Mouse (Mus musculus) heart, embryonic 16.5 days (tissue): ENCODE results near the gene Fzr1. TPM values are rescaled to one million over a fixed set of nuclear protein-coding genes. Genes with fewer than 3 reads are reported as not detected.

ENCODE experiments used
- ATAC-seq: fragments of 200-750 bp; cut with Nextera tagmentation; replicated peaks from 2 replicates; pipeline ENCODE4 v1.8.0; 2017; ENCODE audit warnings: moderate number of reproducible peaks; ENCODE audit not compliant: insufficient read depth, low FRiP score; ENCODE audit errors: extremely low read depth
- H3K27ac ChIP-seq: fragments of 300-500 bp; sonication (generic); 2 replicates; pipeline ENCODE4 v1.5.1; 2014; ENCODE audit warnings: mild to moderate bottlenecking, low read length, control low read depth, moderate library complexity
- H3K27me3 ChIP-seq: fragments of 300-500 bp; sonication (generic); 2 replicates; pipeline ENCODE4 v1.6.1; 2014; ENCODE audit warnings: low read length, mixed read lengths; ENCODE audit not compliant: control insufficient read depth, insufficient read depth
- H3K36me3 ChIP-seq: fragments of 300-500 bp; sonication (generic); 2 replicates; pipeline ENCODE4 v1.6.1; 2014; ENCODE audit not compliant: control insufficient read depth, insufficient read depth
- H3K4me1 ChIP-seq: fragments of 300-500 bp; sonication (generic); 2 replicates; pipeline ENCODE4 v1.6.1; 2014; ENCODE audit warnings: low read length, mixed read lengths; ENCODE audit not compliant: control insufficient read depth, insufficient read depth
- H3K4me2 ChIP-seq: fragments of 300-500 bp; sonication (generic); 2 replicates; pipeline ENCODE4 v1.6.1; 2014; ENCODE audit warnings: low read depth, mild to moderate bottlenecking, control low read depth, low read length
- H3K4me3 ChIP-seq: fragments of 300-500 bp; sonication (generic); 2 replicates; pipeline ENCODE4 v1.5.1; 2014; ENCODE audit warnings: mild to moderate bottlenecking, control low read depth, low read length
- H3K9ac ChIP-seq: fragments of 300-500 bp; sonication (generic); 2 replicates; pipeline ENCODE4 v1.6.1; 2014; ENCODE audit warnings: low read length, control low read depth
- H3K9me3 ChIP-seq: fragments of 300-500 bp; sonication (generic); replicated peaks from 2 replicates; pipeline ENCODE4 v1.6.1; 2016; ENCODE audit warnings: low read length; ENCODE audit not compliant: control insufficient read depth
- WGBS: fragments of 180-500 bp; shearing (Covaris S2); extraction: QIAGEN DNeasy Blood & Tissue Kit; methylation state at CpG from one replicate; pipeline ENCODE4 v1.1.7; 2014; 5-methylcytosine and 5-hydroxymethylcytosine counted together
- polyA plus RNA-seq: library from polyadenylated mRNA; unstranded; fragments of >200 nt; fragmentation: Nextera tagmentation; extraction: Ambion mirVana; gene quantifications from 2 replicates; pipeline ENCODE4 v1.2.1, GENCODE M21; 2015

The Fzr1 gene
- 74.6 and 82.8 TPM in 2 replicates for polyA plus RNA-seq

DNA sequence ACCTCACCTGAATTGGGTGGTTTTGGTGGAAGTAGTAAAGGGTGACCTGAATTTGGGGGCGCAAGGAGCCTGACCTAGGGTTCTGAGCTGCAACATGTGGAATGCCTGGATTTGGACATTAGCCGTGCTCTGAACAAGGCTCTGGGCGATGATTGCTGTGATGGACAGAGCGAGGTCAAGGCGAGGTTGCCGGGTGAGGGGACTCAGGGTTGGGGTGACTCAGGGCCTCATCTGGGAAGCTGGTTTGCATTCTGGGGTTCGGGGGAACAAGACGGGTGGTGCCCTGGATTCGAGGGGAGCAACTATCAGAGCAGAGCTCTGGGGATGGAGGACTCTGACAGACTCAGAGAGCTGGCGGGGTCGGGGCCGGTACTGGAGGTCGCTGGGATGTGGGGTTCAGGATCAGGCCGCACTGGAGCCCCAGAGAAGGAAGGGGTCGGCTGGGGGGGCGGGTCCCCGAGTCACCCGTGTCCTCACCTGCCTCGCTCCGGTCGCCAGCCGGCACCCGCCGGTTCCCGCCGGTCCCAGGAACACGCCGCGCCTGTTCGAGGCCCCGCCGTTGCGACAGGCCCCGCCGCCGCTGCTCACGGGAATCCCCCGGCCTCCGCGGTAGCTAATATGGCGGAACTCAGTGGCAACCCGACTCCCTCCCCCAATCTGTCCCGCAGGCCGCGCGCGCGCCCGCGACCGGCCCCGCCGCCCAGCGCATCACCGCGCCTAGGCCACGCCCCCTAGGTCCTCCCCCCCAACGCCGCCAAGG, at the start of gene Fzr1:
Fzr1 (minus strand) TSS at position 724 of the 760 bp plus-strand sequence.
- Histone ChIP-seq H3K36me3 (peaks cover 7% of the 10 kb centered on the region), H3K27me3 (no peaks in the 10 kb centered on the region), H3K4me2 (peak within 1 kb of the TSS; percentile 82), H3K4me1 (peaks cover 26% of the 10 kb centered on the region), H3K9me3 (no peaks in the 10 kb centered on the region), H3K27ac (peak within 1 kb of the TSS; percentile 78), H3K4me3 (peak within 1 kb of the TSS; percentile 86), H3K9ac (peak within 1 kb of the TSS; percentile 95)
- no peak; the same call in 1 of the 2 replicates for ATAC-seq
- WGBS, result under 1% methylated on average over 55 of the region's 59 CpGs

DNA sequence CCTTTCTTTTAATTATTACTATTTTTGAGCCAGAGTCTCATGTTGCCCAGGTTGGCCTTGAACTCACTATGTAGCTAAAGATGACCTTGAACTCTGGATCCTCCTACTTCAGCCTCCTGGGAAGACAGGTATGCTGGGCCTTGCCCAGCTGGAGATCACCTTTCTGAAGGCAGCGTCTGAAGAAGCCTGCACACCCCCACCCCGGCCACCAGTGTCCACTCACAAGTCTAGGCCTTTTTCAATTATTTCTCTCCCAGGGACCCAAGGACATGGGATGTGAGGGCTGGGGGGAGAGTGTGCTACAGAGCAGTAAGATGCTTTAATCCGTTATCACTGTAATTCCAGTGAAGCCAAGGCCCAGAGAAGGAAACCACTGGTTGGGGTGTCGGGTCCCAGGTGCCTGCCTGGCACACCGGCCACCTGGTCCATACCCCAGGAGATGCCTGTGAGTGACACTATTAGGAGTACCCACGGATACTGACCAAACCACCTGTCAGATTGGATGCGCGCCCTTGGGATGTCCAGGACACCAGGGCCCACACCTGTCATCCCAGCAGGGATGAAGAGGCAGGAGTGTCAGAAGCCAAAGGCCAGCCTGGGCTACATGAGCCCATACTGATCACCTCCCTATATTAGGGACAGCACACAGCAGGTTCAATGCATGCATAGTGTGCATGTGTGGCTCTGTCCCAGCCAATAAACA, 49.6 kb upstream of the Fzr1 start:
- H3K9me3 ChIP-seq, result no peaks in the 10 kb centered on the region
- WGBS, result 82% methylated on average over 8 of the region's 8 CpGs
- H3K9ac ChIP-seq, result no peak overlapping the region
- H3K4me2 ChIP-seq, result no peak overlapping the region
- H3K36me3 ChIP-seq, result no peaks in the 10 kb centered on the region
- no peaks in the 10 kb centered on the region for H3K27me3 ChIP-seq
- no peak overlapping the region for H3K27ac ChIP-seq
- H3K4me3 ChIP-seq, result no peak overlapping the region
- H3K4me1 ChIP-seq, result peaks cover 48% of the 10 kb centered on the region
- no peak for ATAC-seq

DNA sequence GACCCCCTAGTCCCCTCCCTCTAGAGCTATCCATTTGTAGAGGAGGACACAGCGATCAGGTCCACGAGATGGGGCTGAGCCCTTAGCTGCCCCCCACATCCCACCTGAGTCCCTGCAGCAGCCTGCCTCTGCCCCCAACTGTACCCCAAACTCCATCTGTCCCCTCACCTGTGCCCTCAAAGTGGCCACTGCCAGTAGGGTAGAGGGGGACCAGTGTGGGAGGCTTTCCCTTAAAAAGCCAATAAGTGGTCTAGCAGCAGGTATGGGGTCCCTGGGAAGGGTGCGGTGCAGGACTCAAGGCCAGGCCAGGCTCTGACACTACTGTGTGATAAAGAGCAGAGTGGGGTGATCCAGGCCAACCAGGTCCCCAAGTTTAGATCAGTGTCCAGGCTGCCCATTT, 49.0 kb upstream of the Fzr1 start:
- H3K9me3 ChIP-seq, result no peaks in the 10 kb centered on the region
- 36% methylated on average over 3 of the region's 3 CpGs for WGBS
- H3K4me2 ChIP-seq, result peak overlapping the region; percentile 97
- H3K27me3 ChIP-seq, result no peaks in the 10 kb centered on the region
- no peak overlapping the region for H3K27ac ChIP-seq
- no peaks in the 10 kb centered on the region for H3K36me3 ChIP-seq
- H3K4me3 ChIP-seq, result peak overlapping the region; percentile 80
- peak overlapping the region; percentile 85 for H3K9ac ChIP-seq
- peaks cover 44% of the 10 kb centered on the region for H3K4me1 ChIP-seq
- no peak for ATAC-seq

DNA sequence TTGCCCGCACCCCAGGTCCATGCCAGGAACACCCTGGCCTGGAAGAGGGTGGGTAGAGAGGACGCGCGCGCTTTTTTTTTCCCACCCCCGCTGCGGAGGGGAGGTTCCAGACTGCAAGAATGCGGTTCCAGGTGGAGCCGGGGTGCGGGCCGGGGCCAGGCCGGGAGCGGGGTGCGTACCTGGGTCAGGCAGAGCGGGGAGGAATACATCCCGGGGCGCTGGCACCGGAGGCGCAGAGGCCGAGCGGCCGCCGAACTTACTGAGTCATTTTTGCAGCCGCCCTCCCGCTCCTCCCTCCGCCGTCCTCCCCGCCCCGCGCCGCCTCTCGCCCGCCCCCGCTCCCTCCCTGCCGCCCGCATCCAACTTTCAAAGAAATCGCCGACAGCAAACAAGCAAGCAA, 48.6 kb upstream of the Fzr1 start:
- no peaks in the 10 kb centered on the region for H3K9me3 ChIP-seq
- no peaks in the 10 kb centered on the region for H3K27me3 ChIP-seq
- peak overlapping the region; percentile 80 for H3K4me3 ChIP-seq
- peak overlapping the region; percentile 97 for H3K4me2 ChIP-seq
- WGBS, result 1% methylated on average over 36 of the region's 38 CpGs
- no peaks in the 10 kb centered on the region for H3K36me3 ChIP-seq
- H3K9ac ChIP-seq, result peak overlapping the region; percentile 85
- no peak for ATAC-seq
- peak overlapping the region; percentile 59 for H3K27ac ChIP-seq
- peaks cover 44% of the 10 kb centered on the region for H3K4me1 ChIP-seq

DNA sequence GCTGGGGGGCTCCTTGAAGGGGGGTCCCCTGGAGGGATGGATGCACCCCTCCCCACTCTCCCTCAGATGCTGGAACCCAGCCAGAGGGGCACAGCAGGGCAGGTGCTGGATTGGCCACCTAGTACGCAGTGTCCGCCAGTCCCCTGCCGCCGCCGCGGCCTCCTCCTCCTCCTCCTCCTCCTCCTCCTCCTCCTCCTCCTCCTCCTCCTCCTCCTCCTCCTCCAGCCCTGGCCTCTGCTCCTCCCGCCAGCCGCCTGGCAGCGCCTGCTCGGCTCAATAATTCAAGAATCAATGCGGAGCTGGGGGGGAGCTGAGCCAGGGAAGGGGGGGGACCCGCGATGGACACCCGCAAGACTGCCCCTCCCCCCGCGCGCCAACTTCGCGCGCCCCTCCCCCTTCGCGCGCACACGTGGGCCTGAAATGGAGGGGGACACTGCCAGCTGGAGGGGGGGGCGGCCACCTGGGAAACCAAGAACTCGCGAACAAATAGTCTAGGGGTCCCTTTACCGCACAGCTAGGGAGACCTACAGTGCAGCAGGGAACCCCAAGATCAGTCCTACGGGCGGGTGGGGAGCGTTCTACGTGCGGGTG, 47.9 kb upstream of the Fzr1 start:
- H3K27me3 ChIP-seq, result no peaks in the 10 kb centered on the region
- 3% methylated on average over 25 of the region's 33 CpGs for WGBS
- H3K4me3 ChIP-seq, result peak overlapping the region; percentile 80
- peak overlapping the region; percentile 85 for H3K9ac ChIP-seq
- H3K36me3 ChIP-seq, result no peaks in the 10 kb centered on the region
- no peaks in the 10 kb centered on the region for H3K9me3 ChIP-seq
- H3K4me1 ChIP-seq, result peaks cover 39% of the 10 kb centered on the region
- H3K4me2 ChIP-seq, result peak overlapping the region; percentile 97
- ATAC-seq, result no peak
- H3K27ac ChIP-seq, result peak overlapping the region; percentile 59

DNA sequence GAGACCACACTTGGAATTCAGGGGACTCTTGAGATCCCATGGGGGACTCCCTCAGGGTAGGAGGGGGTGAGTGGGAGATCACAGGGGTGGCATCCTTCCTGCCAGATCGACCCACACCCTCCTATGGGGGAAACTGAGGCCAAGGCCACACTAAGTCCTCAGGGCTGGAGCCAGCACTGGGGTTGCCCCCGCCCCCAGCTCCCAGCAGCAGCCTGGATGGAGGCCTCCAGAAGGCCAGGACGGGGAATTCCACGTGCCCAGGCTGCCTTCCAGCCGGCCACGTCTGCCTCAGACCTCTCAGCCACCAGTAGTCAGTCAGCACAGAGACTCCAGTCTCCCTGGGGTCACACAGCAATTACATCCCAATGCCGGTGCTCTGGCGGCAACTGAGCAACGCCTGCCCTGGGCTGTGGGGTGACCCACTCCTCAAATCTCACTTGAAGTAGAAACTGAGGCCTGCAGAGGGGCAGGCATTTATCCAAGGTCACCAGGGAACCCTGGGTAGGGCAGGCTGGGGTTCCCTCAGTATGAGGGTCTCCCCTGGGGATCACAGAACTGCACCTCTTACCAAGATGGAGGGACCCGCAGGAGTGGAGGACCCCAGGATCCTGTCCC, 47.0 kb upstream of the Fzr1 start:
- Histone ChIP-seq H3K4me2 (peak overlapping the region; percentile 97), H3K27ac (peak overlapping the region; percentile 79), H3K9ac (peak overlapping the region; percentile 85), H3K9me3 (no peaks in the 10 kb centered on the region), H3K4me3 (peak overlapping the region; percentile 80), H3K36me3 (peaks cover 3% of the 10 kb centered on the region; the same call in 1 of the 2 replicates), H3K4me1 (peaks cover 38% of the 10 kb centered on the region), H3K27me3 (no peaks in the 10 kb centered on the region)
- ATAC-seq, result no peak
- 40% methylated on average over 10 of the region's 10 CpGs for WGBS

DNA sequence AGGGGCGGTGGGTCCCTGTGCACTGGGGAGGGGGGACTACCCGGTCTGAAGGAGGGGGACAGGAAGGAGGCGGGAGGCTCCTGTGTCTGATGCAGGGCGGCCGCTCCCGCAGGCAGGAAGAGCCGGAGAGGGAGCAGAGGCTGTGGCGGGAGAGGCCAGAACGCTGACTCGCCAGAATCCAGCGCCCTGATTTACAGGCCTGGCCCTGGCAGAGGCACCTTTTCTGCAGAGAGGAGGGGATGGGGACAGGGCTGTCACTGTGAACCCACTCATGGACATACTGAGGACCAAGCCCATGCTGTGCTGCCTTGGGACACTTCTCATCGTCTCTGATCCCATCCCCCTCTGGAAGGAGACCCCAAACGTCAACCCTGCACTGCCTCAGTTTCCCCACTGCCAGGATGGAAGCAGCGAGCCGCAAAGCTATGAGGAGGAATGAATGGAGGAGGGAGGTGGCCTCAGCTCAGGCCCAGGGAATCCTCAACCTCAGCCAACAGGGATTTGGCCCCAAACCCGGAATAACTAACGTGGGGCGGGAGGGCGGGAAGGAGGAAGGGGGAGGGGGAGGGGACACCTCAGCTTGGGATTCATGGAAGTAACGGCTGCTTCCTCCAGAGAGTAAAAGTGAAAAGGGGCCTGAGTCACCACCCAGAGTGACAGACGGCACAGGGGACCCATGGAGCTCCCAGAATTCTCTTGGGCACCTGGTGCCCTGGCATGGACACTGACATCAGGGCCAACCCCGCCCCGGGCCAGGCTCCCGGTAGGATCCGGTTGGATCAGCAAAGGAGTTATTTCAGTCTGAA, 46.1 kb upstream of the Fzr1 start:
- Histone ChIP-seq H3K27me3 (no peaks in the 10 kb centered on the region), H3K9me3 (no peaks in the 10 kb centered on the region), H3K36me3 (peaks cover 7% of the 10 kb centered on the region), H3K4me1 (peaks cover 35% of the 10 kb centered on the region), H3K27ac (peak overlapping the region; percentile 79), H3K9ac (peak overlapping the region; percentile 85), H3K4me2 (peak overlapping the region; percentile 97), H3K4me3 (peak overlapping the region; percentile 80)
- WGBS, result 10% methylated on average over 24 of the region's 25 CpGs
- ATAC-seq, result 0 out of 2 replicates have a peak, but pooled peaks have one; percentile 21

DNA sequence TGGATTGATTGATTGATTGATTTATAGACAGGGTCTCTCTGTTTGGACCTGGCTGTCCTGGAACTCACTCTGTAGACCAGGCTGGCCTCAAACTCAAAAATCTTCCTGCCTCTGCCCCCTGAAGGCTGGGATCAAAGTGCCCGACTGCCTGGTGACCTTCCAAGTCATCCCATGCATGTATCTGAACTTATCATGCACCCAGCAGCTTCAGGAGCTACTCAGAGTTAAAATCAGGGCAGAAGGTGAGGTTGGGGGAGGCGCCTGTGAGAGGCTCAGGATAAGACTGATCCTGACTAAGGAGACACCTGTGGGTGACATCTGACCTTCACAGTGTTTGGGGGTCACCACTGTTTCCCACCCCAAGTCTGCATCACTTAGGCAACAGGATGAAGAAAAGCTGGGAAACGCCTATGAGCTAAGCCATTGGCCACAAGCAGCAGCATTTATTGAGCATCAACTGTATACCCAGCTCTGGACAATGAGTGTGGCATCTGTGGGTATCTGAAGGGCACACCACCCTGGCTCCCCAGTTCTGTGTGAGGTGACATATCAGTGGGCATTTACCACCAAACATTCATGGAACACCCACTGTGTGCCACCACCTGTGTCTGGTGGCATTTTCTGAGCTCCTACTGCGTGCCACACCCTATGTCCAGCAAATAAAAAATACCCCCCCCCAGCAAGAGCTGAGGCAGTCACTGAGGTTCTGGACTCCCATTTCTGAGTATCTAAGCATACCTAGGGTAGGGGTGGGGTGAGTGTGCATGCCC, 45.3 kb upstream of the Fzr1 start:
- Histone ChIP-seq H3K9me3 (no peaks in the 10 kb centered on the region), H3K27ac (no peak overlapping the region), H3K9ac (peak overlapping the region; percentile 39), H3K4me2 (peak overlapping the region; percentile 97), H3K36me3 (peaks cover 7% of the 10 kb centered on the region), H3K4me3 (peak overlapping the region; percentile 80), H3K4me1 (peaks cover 36% of the 10 kb centered on the region), H3K27me3 (no peaks in the 10 kb centered on the region)
- no peak for ATAC-seq
- 65% methylated on average over 4 of the region's 4 CpGs for WGBS
